Mouse (Mus musculus) frontal cortex, postnatal 10 days (tissue): Measurements from ENCODE around the gene Aifm3.

Experiments used
- DNase-seq, 2 experiments: peaks; one replicate each; pipeline ENCODE4 v3.0.0; 2022; ENCODE audit warnings: low spot score in 2 of 2, mixed read lengths in 1 of 2

Aifm3 gene

DNA sequence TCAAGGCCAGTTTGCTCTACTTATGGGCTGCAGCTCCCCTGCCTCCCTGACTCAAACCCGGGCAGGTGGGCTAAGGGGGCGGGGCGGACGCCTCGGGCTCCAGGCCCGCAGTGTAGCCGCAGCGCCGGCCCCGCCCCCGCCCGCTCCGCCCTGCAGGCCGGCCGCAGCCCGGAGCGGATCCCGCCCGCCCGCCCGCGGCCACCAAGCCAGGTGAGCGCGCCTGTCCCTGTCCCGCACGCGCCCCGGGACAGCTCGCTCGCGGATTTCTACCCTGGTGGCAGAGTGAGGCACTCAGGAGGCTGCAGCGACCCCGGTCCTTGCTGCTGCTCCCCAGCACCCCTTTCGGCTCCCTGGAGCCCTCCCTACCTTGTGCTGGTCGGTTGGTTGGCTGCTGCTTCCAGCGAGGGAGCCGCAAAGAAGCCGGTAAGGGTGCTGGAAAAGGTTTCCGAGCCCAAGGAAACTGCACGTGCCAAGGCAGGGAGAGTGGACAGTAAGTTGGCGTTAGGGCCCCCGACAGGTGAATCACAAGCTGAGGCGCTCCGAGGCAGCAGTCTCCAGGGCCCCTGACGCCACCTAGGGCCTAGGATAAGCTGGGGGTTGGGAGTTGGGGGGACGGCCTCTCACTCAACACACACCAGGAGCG is at the start of gene Aifm3:
Gene Aifm3, plus strand, starts transcription at position 143 of the 643 bp plus-strand sequence.
- DNase-seq: no peak

DNA sequence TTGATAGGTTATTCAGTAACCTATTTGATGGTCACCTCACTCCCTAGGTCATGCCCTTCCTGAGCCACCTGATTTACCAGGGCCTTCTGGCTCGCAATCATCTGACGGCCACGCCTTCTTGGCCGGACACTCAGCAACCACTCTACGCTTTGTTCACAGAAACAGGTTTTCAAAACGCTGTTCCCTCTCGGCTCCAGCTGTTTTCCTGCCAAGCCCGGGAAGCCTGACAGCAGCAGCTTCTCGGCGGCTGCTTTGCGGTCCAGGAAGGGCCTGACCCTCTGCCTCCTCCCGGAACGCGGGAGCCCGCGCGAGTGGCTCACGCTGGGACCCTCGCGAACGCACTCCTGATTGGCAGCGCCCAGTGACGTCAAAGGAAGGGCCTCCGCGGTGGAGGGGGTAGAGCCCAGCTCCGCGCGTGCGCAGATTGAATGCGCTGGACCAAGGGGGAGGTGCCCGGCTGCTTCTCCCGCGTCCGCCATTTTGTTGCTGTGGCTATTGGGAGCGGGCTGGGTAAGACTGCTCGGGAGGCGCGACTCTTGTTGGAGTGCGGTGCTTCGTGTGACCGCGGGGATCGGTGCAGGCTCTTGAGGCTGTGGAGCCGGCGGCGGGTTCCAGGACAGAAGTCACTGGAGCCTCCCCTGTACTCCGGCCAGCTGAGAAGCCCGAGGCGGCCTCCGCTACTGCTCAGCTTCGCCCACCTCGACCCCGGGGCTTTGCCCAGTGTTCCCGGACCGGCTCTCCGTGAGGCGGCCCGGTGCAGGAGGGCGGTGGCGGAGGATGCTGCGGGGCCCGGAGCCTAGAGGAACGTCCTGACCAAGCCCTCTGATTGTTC is 37.7 kb upstream of the Aifm3 start, which contains the start of gene Crkl:
Gene Crkl, plus strand, starts transcription at position 447 of the 832 bp plus-strand sequence.
- peak; percentile 95 to 98 for DNase-seq

DNA sequence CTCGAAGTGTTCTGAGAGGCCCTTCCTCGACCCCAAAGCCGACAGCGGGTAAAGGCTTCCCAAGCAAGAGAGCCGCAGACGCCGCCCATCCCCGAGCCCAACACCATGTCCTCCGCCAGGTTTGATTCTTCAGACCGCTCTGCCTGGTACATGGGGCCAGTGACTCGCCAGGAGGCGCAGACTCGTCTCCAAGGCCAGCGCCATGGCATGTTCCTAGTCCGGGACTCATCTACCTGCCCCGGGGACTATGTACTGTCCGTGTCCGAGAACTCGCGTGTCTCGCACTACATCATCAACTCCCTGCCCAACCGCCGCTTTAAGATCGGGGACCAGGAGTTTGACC is 37.1 kb upstream of the Aifm3 start:
- peak; percentile 26 to 53 for DNase-seq

DNA sequence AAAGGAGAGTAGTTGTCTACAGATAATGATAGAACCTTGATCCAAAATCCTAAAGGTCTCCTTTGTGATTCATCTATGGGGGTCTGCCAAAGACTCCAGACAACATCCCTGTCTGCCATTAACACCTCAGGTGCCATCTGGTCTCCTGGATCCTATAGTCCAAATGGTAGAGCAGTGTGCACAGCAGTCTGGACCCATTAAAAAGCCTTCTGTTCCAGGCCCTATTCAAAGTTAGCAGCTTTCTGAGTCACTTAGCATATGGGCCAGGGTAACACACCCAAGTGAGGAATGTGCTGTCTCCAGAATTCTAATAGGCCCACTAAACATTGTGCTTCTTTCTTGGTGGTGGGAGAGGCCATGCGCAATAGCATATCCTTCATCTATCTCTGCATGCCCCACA is 32.5 kb upstream of the Aifm3 start:
- no peak for DNase-seq

DNA sequence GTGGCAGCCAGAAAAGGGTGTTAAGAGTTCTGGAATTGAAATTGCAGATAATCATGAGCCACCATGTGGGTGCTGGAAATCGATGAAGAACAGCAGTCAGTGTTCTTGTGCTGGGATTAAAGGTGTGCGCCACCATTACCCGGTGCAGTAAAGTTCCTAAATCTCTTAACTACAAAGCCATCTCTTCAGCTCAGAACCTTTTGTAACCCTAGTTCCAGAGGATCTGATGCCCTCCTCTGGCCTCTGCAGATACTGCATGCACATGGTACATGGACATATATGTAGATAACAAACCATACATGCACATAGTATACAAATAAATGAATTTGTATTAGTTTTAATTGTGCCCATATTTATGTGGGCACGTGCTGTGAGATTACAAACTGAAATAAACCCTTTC is 29.2 kb upstream of the Aifm3 start:
- no peak for DNase-seq

GRCm38 (mm10) chr16:17461596-17461995 is 27.8 kb upstream of the Aifm3 start:
- DNase-seq: no peak

DNA sequence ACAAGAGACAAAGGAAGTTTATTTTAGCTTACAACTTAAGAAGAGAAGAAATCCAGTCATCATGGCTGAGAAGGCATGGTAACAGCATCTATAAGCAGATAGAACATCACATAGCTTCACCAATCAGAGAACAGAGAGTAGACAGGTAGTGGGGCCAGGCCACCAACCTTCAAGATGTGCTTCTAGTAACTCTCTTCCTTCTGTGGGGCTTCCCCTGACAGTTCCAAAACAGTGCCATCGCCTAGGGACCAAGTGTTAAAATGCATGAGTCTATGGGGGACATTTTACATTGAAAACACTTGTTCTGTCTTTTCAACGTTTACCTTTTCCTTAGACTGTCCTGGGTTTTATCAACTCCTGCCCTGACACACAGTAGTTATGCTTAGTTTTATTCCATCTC is 26.2 kb upstream of the Aifm3 start:
- DNase-seq: no peak

- no peak for DNase-seq
These were observed 22.3 kb upstream of the Aifm3 start for GRCm38 (mm10) chr16:17466875-17467663.

GRCm38 (mm10) chr16:17472498-17472897 is 16.9 kb upstream of the Aifm3 start:
- no peak for DNase-seq

DNA sequence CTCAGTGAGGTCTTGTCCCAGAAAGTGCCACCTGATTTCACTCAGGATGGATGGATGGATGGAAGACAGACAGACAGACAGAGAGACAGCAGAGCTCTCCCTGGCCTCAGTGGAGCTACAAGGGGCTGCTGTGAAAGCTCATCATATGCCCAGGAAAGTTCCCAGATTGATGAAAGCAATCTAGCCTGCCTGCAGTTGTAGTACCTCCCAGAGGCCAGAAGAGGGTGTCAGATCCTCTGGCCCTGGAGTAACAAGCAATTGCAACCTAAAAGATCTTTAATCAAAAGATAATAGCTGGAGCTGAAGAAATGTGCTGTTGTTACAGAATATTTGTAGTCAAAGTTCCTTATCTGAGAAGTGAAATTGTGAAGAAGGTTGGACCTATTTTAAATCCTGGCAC is 15.3 kb upstream of the Aifm3 start:
- DNase-seq: no peak

- no peak for DNase-seq
These were observed 14.7 kb upstream of the Aifm3 start for GRCm38 (mm10) chr16:17474761-17475160.

GRCm38 (mm10) chr16:17475326-17475725 is 14.1 kb upstream of the Aifm3 start:
- DNase-seq: no peak

DNA sequence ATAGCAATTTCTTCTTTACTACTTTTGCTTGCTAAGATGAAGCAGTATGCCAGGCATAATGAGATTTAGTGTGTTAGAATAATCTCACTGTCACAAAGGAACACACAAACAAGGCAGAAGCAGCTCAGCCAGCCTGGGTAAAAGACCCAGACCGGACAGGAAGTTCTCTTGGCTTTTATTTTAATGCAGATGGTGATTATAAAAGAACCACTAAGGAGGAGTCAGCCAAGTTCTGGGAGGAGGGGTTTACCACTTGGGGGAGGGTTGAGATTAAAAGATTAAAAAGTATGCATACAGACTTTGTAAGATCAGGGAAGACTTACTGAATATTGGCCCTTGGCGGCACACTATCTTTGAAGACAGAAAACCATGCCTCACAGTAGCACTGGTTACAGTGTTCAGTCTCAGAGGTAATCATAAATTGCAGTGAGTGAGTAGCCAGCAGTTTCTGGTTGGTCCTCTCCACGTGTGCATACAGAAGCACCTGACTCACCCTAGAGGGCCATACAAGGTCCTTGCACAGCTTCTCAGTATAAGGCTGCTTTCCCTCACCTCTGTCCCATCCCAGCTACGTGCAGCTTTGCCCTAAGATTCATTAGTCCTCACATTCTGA is 11.0 kb upstream of the Aifm3 start:
- DNase-seq: no peak

DNA sequence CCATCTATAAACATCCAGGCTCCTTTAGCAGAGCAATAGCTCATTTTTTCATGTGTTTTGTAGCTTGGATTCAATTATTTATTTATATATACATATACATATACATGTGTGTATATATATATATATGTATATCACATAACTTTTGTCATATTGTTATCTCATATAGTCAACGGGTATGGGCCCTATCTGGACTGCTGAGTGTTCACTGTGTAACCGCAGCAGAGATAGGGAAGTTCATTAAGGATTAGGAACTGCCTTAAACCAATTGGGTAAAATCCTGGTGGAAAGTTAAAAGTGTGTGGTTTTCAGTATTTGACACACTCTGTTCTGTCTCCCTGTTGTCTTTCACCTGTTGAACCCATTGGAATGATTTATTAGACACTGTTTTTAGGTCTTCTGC is 7.9 kb upstream of the Aifm3 start:
- DNase-seq: no peak

- no peak for DNase-seq
These were observed 2.9 kb upstream of the Aifm3 start for GRCm38 (mm10) chr16:17486505-17486904.

DNA sequence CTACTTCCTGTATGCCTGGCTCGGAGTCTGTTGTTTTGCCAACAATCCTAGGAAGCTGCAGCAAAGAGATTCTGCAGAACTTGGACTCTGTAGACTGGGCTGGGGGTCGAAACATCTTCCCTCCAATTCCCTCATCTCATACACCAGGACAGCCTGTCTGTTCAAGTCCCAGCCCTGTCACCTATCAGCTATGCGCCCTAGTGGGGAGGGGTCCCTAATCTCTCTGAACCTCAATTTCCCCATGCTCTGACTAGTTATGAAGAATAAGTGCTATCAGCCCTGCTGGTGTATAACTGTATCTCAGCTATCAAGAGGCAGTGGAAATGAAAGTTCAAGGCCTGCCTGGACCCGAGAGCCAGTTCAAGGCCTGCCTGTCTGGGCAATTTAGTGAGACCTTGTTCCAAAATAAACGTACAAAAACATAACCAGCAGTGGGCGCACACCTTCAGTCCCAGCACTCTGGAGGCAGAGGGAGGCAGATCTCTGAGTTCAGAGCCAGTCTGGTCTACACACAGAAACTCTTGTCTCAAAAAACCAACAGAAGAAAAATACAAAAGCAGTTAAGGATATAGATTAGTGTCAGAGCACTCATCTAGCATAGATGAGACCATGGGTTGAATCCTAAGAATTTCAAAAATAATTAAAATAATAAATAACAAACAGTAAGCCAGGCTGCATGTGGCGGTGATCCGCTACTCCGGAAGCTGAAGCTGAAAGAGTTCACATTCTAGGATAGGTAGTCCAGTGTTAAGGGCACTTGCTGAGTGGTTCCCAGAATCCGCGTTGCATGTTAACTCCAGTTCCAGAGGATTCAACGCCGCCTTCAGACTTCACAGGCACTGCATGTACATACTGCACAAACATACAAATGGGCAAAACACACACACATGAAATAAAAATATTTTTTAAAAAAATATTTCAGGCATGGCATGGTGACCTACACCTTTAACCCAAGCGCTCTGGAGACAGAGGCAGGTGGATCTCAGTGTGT is 638 bp upstream of the Aifm3 start:
- DNase-seq: no peak

GRCm38 (mm10) chr16:17491154-17491553 is 1.7 kb downstream of the Aifm3 start:
- DNase-seq: peak; percentile 40 to 45

DNA sequence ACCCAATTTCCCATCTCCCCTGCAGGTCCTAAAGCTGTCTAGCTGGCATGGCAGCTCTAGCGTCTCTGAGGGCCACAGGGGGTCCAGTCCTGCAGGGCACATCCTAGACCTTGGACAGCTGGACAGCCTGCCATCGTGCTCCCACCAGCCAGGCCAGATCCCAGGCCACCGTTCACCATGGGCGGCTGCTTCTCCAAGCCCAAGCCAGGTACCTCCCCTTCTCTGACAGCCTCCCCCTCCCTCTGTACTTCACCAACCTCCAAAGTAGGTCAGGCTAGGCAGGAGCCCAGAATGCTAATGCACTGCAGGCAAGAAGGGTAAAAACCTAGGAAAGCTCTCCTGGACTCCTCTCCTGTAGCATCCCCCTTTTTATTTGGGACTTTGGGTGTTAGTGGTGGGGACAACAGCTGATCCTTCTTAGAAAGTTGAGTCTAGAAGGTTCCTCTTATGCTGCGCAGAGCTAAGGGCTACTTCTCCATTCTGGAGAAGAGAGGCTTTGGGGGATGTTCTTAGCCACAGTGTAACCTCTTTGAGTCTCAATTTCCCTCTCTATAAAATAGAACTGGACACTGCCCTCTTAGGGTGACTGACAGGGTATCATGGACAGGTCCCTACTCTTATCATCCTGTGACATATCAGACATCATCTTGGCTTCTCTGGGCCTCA is 2.6 kb downstream of the Aifm3 start:
- DNase-seq: no peak

DNA sequence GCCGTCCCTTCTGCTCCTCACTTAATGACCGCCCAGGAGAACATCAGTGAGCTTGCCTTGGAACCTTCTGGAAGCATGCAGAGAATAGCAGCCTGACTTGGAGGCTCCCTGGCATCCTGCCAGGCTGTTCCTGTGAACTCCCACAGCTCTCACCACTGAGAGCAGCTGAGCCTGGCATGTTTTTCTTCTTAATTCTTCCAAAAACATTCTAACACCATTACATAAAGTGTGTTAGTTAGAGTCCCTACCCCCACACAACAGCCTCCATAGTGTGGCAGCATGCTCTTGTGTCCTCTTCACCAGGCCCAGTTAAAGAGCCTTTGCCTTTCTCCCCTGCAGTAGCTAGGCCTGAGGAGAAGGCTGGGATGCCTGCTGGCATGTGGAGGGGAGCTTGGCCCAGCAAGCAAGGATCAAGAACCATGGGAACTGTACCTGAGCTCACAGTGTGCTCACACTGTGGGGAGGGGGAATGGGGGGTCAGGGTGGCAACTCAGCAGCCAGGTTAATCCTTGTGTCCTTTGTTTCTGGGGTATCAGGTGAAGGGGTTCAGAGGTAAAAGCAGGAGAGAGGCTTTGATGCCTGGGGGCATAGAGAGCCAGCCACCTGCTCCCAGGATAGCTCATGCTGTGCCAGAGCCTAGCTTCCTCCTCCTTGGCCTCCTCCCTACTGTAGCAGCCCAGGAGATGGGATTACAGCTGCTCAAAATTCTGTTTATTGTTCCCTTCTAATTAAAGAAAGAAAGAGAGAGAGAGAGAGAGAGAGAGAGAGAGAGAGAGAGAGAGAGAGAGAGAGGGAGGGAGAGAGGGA is 7.3 kb downstream of the Aifm3 start:
- DNase-seq: peak; percentile 78 to 84
